Mouse (Mus musculus): Measurements from ENCODE around the gene Vmn1r178.
"Not testable (repeated sequence)": the region's sequence is repeated elsewhere in the genome, so short reads cannot be mapped to it uniquely, and the experiment has no call there.

DNA sequence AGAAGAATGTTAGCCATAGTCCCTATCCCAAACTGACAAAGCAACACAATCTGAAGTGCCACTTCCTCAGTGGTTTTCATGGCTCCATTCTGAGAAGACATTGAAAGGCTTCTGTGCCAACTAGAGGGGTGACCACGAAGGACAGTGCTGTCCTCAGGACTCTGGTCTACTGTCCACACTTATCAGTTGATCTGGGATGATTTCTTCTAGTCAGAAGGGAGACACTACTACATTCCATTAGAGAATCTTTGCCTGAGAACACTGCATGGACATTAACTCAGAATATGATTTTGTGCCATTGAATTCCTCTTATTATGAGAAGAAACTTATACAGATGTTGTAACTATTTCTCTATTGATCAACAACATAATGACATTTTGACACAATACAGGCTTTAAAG is 25.5 kb upstream of the Vmn1r178 start, which contains the start of gene Vmn1r177:
- not testable (repeated sequence) for TF ChIP-seq POLR2A (IDR thresholded peaks at IDR 0.05; ENCODE audit: insufficient read length, low read depth); USF1 (IDR thresholded peaks at IDR 0.05; ENCODE audit: low read depth); MYOG (IDR thresholded peaks at IDR 0.05; ENCODE audit: control insufficient read depth in 1 of 3, insufficient read depth in 1 of 3, insufficient read length in 2 of 3, low read depth in 2 of 3); MAX (IDR thresholded peaks at IDR 0.05; ENCODE audit: low read depth); POLR2AphosphoS2 (IDR thresholded peaks at IDR 0.05; ENCODE audit: insufficient read length, low read depth); TCF12 (IDR thresholded peaks at IDR 0.05; ENCODE audit: insufficient read depth, poor library complexity, severe bottlenecking); CEBPB (IDR thresholded peaks at IDR 0.05; ENCODE audit: insufficient read depth, poor library complexity, severe bottlenecking); E2F4 (IDR thresholded peaks at IDR 0.05; ENCODE audit: insufficient read depth); REST (IDR thresholded peaks at IDR 0.05; ENCODE audit: insufficient read depth, insufficient read length); MYOD1 (IDR thresholded peaks at IDR 0.05; ENCODE audit: control insufficient read depth in 1 of 3, insufficient read length in 2 of 3, low read depth in 2 of 3); TCF3 (IDR thresholded peaks at IDR 0.05; ENCODE audit: insufficient read length, low read depth); SRF (IDR thresholded peaks at IDR 0.05; ENCODE audit: control insufficient read depth, insufficient read length, low read depth)

Measured in myocyte (in vitro differentiated cells).